ENCODE assay signal across 8 mouse cellular contexts in the genomic region with DNA sequence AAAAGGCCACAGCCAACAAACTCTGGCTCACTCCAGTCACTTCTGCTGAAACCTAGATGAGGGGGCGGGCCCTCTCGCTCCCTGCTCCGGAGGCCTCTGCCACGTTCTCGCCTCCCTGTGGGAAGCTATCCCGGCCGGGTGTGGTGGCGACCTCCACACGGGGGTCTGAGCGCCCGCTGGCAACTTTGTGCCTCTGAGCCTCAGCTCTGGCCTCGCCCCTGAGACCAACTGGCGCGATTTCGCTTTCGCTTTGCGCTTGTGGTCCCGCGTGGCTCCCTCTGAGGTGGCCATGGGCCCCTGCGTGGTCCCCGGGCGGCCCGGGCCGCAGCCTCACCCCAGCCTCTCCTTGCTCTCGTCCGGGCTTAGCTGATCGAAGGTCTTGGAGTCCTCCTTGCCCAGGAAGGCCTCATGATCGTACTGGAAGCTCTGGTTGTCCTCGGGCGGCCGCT. TPM values are rescaled to one million over a fixed set of nuclear protein-coding genes. Genes with fewer than 3 reads are reported as not detected.
DNase-seq lines count a peak whose midpoint lies in the region; ATAC-seq and TF ChIP-seq lines count a peak whose summit lies in the region.

No protein-coding gene starts in this region.

- H3K36me3 ChIP-seq in G1E (replicated peaks) = peaks cover 25% of the 10 kb centered on the region
- peaks cover 15% of the 10 kb centered on the region for H3K36me3 ChIP-seq in embryonic facial prominence, embryonic 15.5 days
- H3K36me3 ChIP-seq in limb, embryonic 12.5 days = peaks cover 25% of the 10 kb centered on the region
- no peaks in the 10 kb centered on the region for H3K36me3 ChIP-seq in midbrain, embryonic 12.5 days
- no peaks in the 10 kb centered on the region for H3K36me3 ChIP-seq in thymus, adult 2 months (ENCODE audit: control insufficient read depth, insufficient read depth, low read length)

- TF ChIP-seq CTCF in cerebellum, adult 2 months (IDR thresholded peaks at IDR 0.05; ENCODE audit: borderline replicate concordance, insufficient read depth, low read depth, low read length) = no peak
- TF ChIP-seq CTCF in G1E (IDR thresholded peaks at IDR 0.05; ENCODE audit: low read depth, low read length) = no peak
- 0 out of 2 replicates have a peak, but pooled peaks have one; percentile 2 for TF ChIP-seq CTCF in thymus, adult 2 months (IDR thresholded peaks at IDR 0.05; ENCODE audit: borderline replicate concordance, control insufficient read depth, extremely low read depth, insufficient read depth, low read length, poor library complexity)

- no peak overlapping the region for H3K27ac ChIP-seq in cerebellum, adult 2 months (ENCODE audit: insufficient read depth, low read length)
- peak overlapping the region; percentile 97 for H3K27ac ChIP-seq in embryonic facial prominence, embryonic 15.5 days (replicated peaks)
- H3K27ac ChIP-seq in limb, embryonic 12.5 days = peak overlapping the region; percentile 97
- H3K27ac ChIP-seq in midbrain, embryonic 12.5 days (replicated peaks) = peak overlapping the region; percentile 66
- H3K27ac ChIP-seq in thymus, adult 2 months (ENCODE audit: control insufficient read depth, insufficient read depth, low read length) = no peak overlapping the region

- WGBS in cerebellum, adult 2 months = under 1% methylated on average over 31 of the region's 31 CpGs
- WGBS in embryonic facial prominence, embryonic 15.5 days = 0% methylated on average over 31 of the region's 31 CpGs
- under 1% methylated on average over 31 of the region's 31 CpGs for WGBS in limb, embryonic 12.5 days
- WGBS in midbrain, embryonic 12.5 days = under 1% methylated on average over 31 of the region's 31 CpGs
- under 1% methylated on average over 31 of the region's 31 CpGs for WGBS in thymus, adult 2 months

- peak overlapping the region; percentile 54 for H3K4me3 ChIP-seq in cerebellum, adult 2 months (replicated peaks; ENCODE audit: insufficient read depth, low read depth, low read length)
- H3K4me3 ChIP-seq in G1E (ENCODE audit: low read depth, low read length) = peak overlapping the region; percentile 78
- peak overlapping the region; percentile 75 for H3K4me3 ChIP-seq in embryonic facial prominence, embryonic 15.5 days (replicated peaks)
- peak overlapping the region; percentile 81 for H3K4me3 ChIP-seq in limb, embryonic 12.5 days (replicated peaks)
- peak overlapping the region; percentile 75 for H3K4me3 ChIP-seq in midbrain, embryonic 12.5 days
- peak overlapping the region; percentile 76 for H3K4me3 ChIP-seq in thymus, adult 2 months (ENCODE audit: control insufficient read depth, insufficient read depth, low read length)

- peak overlapping the region; percentile 58 for H3K4me2 ChIP-seq in embryonic facial prominence, embryonic 15.5 days (replicated peaks)
- H3K4me2 ChIP-seq in limb, embryonic 12.5 days = peak overlapping the region; percentile 68
- H3K4me2 ChIP-seq in midbrain, embryonic 12.5 days (replicated peaks) = peak overlapping the region; percentile 96

- H3K9ac ChIP-seq in embryonic facial prominence, embryonic 15.5 days = peak overlapping the region; percentile 88
- peak overlapping the region; percentile 96 for H3K9ac ChIP-seq in limb, embryonic 12.5 days (replicated peaks)
- peak overlapping the region; percentile 75 for H3K9ac ChIP-seq in midbrain, embryonic 12.5 days (replicated peaks)

- DNase-seq in cerebellum, adult 2 months = peak in 1 of 2 experiments; percentile 7
- DNase-seq in cerebellum, adult 9-10 months = no peak
- peak; percentile 28 for DNase-seq in G1E (ENCODE audit: low spot score)
- DNase-seq in thymus, adult 2 months = peak; percentile 36

- H3K9me3 ChIP-seq in G1E (replicated peaks) = no peaks in the 10 kb centered on the region
- H3K9me3 ChIP-seq in embryonic facial prominence, embryonic 15.5 days (replicated peaks) = no peaks in the 10 kb centered on the region
- H3K9me3 ChIP-seq in limb, embryonic 12.5 days = no peaks in the 10 kb centered on the region
- H3K9me3 ChIP-seq in midbrain, embryonic 12.5 days = no peaks in the 10 kb centered on the region

- no peaks in the 10 kb centered on the region for H3K4me1 ChIP-seq in cerebellum, adult 2 months (ENCODE audit: control insufficient read depth, insufficient read depth, low read length)
- H3K4me1 ChIP-seq in G1E (ENCODE audit: insufficient read depth, low read depth, low read length) = peaks cover 43% of the 10 kb centered on the region
- peaks cover 32% of the 10 kb centered on the region for H3K4me1 ChIP-seq in embryonic facial prominence, embryonic 15.5 days
- H3K4me1 ChIP-seq in limb, embryonic 12.5 days (replicated peaks) = peaks cover 21% of the 10 kb centered on the region
- H3K4me1 ChIP-seq in midbrain, embryonic 12.5 days = peaks cover 21% of the 10 kb centered on the region
- peaks cover 12% of the 10 kb centered on the region for H3K4me1 ChIP-seq in thymus, adult 2 months (replicated peaks; ENCODE audit: control insufficient read depth, insufficient read depth, low read length)

- no peak for TF ChIP-seq POLR2A in cerebellum, adult 2 months (IDR thresholded peaks at IDR 0.05; ENCODE audit: borderline replicate concordance, insufficient read depth, low read length)
- TF ChIP-seq POLR2A in thymus, adult 2 months (IDR thresholded peaks at IDR 0.05; ENCODE audit: control insufficient read depth, extremely low read depth, insufficient read depth, low read length, poor library complexity) = no peak

- ATAC-seq in G1E (ENCODE audit: extremely low read depth, insufficient number of reproducible peaks, low FRiP score, poor library complexity, severe bottlenecking) = no peak
- ATAC-seq in embryonic facial prominence, embryonic 15.5 days (ENCODE audit: insufficient number of reproducible peaks, low FRiP score, low TSS enrichment, low read depth) = peak; percentile 61
- peak; percentile 69 to 71 for ATAC-seq in hematopoietic stem cell, adult 5-6 weeks (replicated peaks in 1 of 2; ENCODE audit: insufficient read depth in 1 of 2, low FRiP score in 2 of 2, low TSS enrichment in 1 of 2, low read depth in 1 of 2, poor library complexity in 2 of 2, severe bottlenecking in 2 of 2)
- peak; percentile 63 for ATAC-seq in limb, embryonic 12.5 days (ENCODE audit: insufficient number of reproducible peaks, insufficient read depth, low FRiP score, low TSS enrichment, low read depth)
- peak; percentile 77 for ATAC-seq in midbrain, embryonic 12.5 days (ENCODE audit: low FRiP score, low read depth)

- H3K27me3 ChIP-seq in cerebellum, adult 2 months (ENCODE audit: control insufficient read depth, insufficient read depth, low read length) = no peaks in the 10 kb centered on the region
- no peaks in the 10 kb centered on the region; the same call in 1 of the 2 replicates for H3K27me3 ChIP-seq in G1E (ENCODE audit: insufficient read depth, low read length)
- no peaks in the 10 kb centered on the region for H3K27me3 ChIP-seq in embryonic facial prominence, embryonic 15.5 days
- H3K27me3 ChIP-seq in limb, embryonic 12.5 days = no peaks in the 10 kb centered on the region
- H3K27me3 ChIP-seq in midbrain, embryonic 12.5 days = peaks cover 42% of the 10 kb centered on the region
- H3K27me3 ChIP-seq in thymus, adult 2 months (ENCODE audit: control insufficient read depth, insufficient read depth, low read length) = no peaks in the 10 kb centered on the region

RNA-seq across cellular contexts. Expression of gene Rcn1, which starts 0.5 kb away (rescaled TPM):
- 6.7 and 7.4 TPM in 2 replicates for polyA plus RNA-seq in cerebellum, adult 2 months (2012; rRNA removed)
- total RNA-seq in G1E (2014; fragmentation: Nextera tagmentation) (6.1 and 7.4 TPM in 2 replicates), G1E (2017) (22.1 and 23.6 TPM in 2 replicates)
- 2.5 and 3.0 TPM in 2 replicates for polyA plus RNA-seq in G1E (2012)
- polyA plus RNA-seq in embryonic facial prominence, embryonic 15.5 days (2015; fragmentation: Nextera tagmentation; extraction: Ambion mirVana) = 257 and 259 TPM in 2 replicates
- 71.8 and 94.0 TPM in 2 replicates for total RNA-seq in hematopoietic stem cell, adult 5-6 weeks (2017)
- polyA plus RNA-seq in limb, embryonic 12.5 days (2016; fragmentation: Nextera tagmentation; extraction: Ambion mirVana) = 171 and 176 TPM in 2 replicates
- 89.9 and 95.7 TPM in 2 replicates for polyA plus RNA-seq in midbrain, embryonic 12.5 days (2016; fragmentation: Nextera tagmentation; extraction: Ambion mirVana)
- 7.4 and 8.4 TPM in 2 replicates for polyA plus RNA-seq in thymus, adult 2 months (2012; rRNA removed)

Comparison
In these comparisons a context has a peak if more than half of its experiments do, and no peak if none do; other contexts are left out.
1. H3K27ac ChIP-seq: peak in embryonic facial prominence, embryonic 15.5 days (single experiment), limb, embryonic 12.5 days (single experiment) and midbrain, embryonic 12.5 days (single experiment); none in cerebellum, adult 2 months (single experiment) and thymus, adult 2 months (single experiment).
2. Peak in every context shown above with its lines, with median percentiles within 50 percentile points of each other: H3K4me3 ChIP-seq, H3K4me2 ChIP-seq and H3K9ac ChIP-seq.